Mouse (Mus musculus) kidney, postnatal 4 days (tissue): ENCODE data around the gene 1190007I07Rik.

Source experiments
- DNase-seq, 2 experiments: peaks; one replicate each; pipeline ENCODE4 v3.0.0; 2021; ENCODE audit warnings: mixed read lengths in 2 of 2

Gene 1190007I07Rik

DNA sequence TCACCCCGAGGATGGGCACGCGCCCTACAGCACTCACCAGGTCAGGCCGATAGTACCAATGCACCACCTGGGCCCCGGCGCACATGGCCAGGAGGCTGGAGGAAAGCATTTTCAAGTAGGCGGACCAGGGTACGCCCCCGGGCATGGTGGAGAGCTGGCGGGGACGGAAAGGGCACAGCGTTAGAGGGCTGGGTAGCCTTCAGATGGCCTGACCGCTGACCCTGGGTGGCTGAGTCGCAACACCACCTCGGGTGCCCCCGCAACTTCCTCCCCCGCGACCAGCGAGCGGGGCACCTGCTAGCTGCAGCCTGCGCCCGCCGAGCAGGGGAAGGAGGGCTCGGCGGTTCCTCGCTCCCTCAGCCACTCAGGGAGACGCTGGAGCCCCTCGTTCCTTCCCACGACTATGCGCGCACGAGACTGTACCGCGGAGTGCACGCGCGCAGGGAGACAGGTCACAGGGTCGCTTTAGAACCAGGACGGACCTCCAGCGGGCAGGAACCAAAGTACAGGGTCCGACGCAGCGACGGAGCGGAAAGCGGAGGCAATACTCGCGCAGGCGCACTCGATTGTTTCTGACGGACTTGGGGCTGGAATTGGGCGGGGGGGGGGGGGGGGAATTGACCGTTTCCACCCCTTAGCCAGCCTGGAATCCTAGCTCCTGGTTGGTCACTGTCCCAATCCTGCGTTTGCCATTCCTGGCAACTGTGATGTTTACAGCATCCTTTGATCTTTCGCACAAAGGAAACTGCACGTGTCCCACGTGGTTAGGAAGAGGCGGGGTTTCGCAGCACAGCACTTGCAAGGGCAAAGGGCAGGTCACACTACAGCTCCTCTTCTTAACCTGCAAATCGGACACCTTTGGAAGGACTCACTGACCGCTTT is at the start of gene 1190007I07Rik:
Gene 1190007I07Rik (minus strand): TSS at position 558 of the 882 bp plus-strand sequence.
- peak; percentile 94 to 96 for DNase-seq

DNA sequence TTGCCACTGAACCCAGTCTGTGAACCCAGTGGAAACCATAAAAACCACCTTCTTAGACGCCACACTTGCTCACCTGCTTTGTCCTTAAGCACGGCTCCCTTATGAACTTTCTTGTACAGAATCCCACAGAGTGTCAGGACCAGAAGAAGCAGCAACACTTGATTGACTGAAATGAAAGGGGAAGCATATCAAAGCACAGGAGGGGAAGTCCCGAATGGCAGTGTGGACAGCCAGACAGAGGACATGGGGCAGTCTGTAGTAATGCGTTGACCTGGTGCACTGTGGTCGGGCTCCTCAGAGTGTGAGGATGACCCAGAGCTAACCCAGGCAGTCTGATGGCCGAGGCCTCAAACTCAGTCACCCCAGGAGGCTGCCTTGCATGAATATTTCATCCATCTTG is 47.2 kb upstream of the 1190007I07Rik start:
- DNase-seq, result no peak

DNA sequence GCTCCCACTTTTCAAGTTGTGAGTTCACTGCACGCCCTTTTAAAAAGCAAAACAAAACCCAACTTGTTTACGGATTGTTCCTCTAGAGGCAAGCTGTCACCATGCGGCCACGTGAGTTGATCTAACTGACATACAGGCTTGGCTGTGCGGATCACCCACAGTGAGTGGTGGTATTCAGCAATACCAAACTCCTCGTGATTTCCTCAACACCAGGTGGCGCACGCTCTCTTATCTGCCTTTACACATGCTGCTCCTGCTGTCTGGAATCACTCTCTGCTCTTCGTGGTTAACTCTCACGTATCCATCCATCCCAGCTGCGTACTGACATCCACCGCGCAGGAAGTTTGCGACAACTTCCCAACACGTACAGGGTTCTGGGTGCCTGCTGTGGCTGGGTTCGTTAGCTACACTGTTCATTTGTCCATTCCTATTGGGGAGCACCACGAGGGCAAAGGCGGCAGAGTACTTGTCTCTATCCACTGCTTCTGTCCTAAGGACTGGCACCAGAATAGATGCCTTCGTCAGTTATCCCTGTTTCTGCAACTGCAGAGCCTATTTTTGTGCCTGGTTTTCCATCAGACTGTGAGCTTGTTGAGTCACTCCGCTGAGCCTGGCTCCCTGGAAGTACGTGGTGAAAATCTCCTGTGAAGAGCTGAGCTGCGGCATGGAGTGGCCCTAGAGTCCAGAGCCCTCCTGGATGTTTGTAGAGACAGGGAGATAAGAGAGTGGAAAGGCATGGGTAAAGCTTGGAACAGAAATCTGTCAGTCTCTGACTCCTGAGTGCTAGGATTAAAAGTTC is 43.6 kb upstream of the 1190007I07Rik start:
- DNase-seq, result peak; percentile 92 to 93

DNA sequence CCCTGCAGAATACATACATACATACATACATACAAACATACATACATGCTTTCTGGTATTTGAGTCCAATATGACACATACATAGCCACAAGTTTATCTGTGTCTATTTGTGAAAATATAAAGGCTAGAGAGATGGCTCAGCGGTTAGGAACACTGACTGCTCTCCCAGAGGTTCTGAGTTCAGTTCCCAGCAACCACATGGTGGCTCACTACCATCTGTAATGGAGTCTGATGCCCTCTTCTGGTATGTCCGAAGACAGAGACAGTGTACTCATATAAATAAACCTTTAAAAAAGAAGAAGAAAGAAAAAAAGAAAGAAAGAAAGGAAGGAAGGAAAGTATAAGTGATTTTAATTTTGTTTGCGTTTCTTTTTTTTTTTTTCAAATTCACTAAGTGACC is 42.9 kb upstream of the 1190007I07Rik start:
- no peak for DNase-seq

DNA sequence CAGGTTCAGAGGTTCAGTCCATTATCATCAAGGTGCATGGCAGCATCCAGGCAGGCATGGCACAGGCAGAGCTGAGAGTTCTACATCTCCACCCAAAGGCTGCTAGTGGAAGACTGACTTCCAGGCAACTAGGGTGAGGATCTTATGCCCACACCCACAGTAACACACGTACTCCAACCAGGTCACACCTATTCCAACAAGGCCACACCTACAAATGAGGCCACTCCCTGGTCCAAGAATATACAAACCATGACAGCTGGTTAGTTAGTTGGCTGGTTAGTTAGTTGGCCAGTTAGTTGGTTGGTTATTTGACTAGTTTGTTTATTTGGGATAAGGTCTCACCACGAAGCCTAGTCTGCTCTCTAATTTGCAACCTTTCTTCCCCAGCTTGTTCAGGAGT is 40.3 kb upstream of the 1190007I07Rik start:
- DNase-seq, result no peak

DNA sequence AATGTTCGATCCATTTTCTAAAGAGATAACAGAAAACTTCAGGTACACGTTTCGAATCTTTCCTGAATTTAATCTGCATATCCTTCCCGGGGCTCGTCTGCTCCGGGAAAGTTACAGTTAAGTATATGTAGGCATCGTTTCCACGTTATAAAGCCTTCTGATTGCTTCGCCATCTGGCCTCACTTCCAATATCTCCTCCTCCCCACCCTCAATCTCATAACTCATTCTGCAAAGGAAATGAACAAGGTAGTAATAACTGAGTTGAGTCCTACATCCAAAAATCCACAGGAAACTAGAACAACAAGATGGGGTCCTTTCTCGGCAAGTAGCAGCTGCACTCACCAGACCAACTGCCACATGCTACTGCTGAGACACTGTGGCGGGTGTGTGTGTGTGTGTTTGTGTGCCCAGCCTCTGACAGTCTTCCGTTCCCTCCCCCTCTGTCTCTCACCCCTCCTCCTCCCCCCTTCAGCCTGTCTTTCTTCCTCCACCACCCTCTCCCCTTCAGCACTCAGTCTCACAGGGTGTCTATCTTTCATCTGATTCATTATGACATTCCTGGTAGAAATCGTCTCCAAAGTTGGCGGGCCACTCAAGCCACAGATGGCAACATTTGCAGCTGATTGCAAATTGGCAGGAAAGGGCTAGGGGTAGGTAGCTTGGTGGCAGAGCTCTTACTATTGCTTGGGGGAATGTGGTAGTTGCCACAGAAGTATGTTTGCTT is 39.4 kb upstream of the 1190007I07Rik start:
- no peak for DNase-seq

DNA sequence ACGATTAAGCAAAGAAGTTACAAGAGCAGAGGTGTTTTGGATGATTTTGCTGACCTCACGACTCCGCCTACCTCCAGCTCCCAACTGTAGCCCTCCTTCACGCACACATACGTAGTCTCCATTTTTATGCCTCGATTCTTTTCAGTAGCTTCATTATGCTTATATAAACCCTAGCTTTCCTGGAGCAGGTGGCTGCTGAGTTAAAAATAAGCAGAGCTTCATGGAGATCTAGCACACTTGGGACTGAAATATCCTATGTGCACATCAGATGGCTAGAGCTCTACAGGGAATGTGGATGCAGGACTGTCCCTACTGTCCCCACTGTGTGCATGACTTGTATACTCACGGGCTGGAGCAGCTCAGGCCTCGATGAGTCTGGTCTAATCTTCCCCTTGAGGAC is 38.8 kb upstream of the 1190007I07Rik start:
- DNase-seq, result no peak

DNA sequence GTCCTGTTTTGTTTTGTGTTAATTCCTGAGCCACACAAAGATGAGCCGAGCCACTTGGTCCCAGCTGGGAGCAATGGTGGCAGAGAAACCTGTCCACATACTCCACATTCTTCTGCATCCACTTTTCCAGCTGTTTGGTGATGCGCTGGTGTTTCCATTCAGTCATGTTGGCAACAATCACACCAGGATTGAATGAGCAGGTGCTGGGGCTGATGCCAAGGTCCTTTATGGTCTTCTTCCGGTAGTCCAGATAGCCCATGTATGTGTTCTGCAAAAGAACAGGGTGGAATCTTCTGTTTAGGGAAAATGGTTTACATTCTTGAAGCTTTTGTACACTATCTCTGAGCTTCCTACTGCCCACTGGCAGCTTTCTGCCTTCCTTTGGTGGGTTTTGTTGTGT is 31.6 kb upstream of the 1190007I07Rik start:
- DNase-seq, result no peak

DNA sequence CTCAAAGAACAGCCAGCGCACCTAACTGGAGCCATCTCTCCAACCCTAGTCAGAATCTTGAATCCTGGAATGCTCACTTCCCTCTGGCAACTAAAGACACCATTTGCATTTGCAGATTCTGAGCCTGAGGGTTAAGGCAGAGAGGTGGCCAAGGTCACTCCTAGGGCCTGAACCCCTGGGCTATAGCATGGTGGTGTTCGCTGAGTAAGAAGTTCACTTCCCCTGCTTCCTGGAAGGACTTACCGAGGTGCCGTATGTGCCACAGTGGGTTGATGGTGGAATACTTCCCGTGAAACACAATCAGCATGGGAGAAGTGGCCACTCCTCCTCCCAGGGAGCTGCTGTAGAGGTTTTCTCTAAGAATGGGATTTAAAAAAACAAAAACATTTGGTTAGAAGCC is 29.6 kb upstream of the 1190007I07Rik start:
- no peak for DNase-seq

DNA sequence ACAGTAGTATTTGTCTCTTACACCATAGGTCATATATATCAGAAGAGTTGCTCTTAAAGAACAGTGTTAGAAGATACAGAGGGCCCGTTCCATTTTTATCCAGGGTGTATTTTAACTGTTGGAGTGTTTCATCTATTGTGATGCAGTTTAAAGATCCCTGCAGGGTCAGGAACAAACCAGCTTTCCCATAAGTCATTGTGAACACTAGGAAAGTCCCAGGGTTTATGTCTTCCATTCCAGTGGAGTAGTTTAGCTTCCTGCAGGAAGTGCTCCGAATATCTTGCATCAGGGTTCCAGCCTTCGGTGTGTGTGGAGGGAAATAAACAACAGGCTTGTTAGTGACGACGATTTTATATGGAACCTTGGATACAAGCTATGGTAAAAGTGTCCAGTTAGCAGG is 28.2 kb upstream of the 1190007I07Rik start:
- no peak for DNase-seq

DNA sequence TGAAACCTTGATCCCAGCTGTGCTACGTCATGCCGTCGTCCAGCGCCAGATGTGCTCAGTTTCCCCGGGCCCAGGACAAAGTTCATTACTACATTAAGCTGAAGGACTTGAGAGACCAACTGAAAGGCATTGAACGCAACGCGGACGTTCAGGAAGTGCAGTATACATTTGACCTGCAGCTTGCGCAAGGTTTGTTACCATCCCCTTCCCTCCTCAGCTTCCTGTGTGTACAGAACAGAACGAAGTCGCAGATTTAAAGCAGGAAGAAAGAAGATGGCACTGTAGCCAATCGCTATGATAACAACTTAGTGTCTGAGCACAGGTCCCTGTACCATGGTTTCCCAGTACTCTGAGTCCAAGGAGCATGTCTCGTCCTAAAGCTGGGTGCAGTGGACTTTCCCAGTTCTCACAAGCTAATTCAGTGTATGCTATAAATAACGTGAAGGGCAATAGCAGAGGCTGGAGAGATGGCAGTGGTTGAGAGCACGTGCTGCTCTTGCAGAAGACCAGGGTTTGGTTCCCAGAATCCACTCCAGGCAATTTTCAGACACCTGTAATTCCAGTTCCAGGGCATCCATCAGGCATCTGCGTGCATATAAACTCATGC is 24.3 kb upstream of the 1190007I07Rik start:
- no peak for DNase-seq

DNA sequence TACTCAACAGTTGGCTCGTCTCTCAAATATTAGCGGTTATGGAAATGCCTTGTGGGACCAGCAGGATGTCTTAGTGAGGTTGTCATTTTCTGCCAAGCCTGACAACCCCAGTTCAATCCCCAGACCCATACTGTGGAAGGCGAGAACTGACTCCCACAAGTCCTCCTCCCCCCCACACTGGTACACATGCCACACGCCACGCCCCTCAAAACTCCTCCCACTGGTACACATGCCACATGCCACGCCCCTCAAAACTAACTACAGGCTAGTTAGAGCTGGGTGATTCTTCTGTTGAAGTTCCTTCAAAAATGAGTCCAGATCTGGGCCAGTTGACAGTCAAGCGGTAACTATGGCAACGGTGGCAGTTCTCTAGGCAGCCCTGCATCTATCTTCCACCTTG is 23.1 kb upstream of the 1190007I07Rik start:
- no peak for DNase-seq

DNA sequence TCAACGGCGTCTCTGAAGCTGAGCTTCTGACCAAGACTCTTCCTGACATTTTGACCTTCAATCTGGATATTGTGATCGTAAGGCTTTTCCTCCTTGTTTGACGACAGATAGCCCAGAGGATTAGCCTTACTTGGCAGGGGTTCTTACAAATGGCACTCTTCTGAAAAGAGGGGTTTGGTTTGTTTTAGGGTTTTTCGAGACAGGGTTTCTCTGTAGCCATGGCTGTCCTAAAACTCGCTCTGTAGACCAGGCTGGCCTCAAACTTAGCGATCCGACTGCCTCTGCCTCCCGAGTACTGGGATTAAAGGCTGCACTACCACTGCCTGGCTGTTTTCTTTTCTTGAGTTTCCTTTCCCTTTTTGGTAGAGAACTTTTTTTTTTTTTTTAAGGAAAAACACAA is 18.5 kb upstream of the 1190007I07Rik start:
- no peak for DNase-seq

DNA sequence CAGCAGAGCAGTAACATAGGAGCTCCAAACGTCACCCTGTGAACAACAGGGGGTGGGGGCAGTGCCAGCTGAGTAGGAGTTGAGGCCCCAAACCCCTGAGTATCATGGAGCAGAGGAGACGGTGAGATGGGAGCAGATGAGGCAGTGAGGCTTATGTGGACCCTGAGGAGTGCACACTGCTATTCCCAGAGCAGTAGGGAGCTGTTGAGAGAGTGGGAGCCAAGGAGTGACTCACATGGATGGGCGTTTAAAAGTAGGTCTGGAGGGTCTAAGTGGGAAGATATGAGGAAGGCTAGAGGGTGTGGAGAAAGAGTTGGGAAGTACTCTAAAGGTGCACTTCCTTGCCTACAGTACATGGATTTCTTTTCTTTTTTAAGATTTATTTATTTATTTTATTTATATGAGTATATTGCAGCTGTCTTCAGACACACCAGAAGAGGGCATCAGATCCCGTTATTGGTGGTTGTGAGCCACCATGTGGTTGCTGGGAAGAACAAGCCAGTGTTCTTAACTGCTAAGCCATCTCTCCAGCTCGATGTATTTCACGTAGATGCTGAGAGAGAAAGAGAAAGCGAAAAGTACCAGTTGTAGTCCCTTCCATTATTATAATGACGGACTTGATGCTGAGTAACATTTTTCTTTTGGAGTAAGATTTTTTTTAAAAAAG is 16.1 kb upstream of the 1190007I07Rik start:
- DNase-seq, result no peak

DNA sequence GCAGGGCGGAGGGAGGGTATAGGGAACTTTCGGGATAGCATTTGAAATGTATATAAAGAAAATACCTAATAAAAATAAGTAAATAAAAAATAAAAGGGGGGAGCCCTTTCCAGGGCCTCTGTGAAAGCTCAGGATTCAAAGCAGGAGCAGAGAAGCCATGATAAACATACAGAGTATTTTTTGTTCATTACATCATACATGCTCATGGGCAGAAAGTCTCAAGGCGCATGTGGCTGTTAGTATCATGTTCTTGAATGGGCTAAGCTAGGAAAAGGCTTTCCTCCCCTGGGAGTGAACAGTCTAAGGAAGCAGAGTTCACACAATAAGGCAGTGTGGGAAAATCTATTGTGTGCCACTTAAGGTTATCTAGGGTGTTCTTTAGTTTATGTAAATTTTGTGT is 13.3 kb upstream of the 1190007I07Rik start:
- DNase-seq, result no peak

DNA sequence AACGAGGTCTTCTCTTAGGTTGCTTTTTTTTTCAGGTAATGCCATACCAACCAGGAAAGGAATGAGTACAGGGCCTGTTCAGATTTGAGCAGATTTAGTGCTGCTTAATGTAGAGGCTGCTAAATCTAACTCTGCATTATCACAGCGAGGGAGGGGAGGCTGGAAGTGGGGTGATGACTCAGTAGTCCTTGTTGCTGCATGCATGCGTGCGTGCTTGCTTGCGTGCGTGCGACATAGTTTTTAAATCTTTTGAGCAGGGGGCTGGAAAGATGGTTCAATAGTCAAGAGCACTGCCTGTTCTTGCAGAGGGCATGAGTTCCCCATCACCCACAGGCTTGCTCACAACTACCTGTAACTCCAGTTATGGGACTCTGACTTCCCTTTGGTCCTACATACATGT is 11.3 kb upstream of the 1190007I07Rik start:
- DNase-seq, result no peak

DNA sequence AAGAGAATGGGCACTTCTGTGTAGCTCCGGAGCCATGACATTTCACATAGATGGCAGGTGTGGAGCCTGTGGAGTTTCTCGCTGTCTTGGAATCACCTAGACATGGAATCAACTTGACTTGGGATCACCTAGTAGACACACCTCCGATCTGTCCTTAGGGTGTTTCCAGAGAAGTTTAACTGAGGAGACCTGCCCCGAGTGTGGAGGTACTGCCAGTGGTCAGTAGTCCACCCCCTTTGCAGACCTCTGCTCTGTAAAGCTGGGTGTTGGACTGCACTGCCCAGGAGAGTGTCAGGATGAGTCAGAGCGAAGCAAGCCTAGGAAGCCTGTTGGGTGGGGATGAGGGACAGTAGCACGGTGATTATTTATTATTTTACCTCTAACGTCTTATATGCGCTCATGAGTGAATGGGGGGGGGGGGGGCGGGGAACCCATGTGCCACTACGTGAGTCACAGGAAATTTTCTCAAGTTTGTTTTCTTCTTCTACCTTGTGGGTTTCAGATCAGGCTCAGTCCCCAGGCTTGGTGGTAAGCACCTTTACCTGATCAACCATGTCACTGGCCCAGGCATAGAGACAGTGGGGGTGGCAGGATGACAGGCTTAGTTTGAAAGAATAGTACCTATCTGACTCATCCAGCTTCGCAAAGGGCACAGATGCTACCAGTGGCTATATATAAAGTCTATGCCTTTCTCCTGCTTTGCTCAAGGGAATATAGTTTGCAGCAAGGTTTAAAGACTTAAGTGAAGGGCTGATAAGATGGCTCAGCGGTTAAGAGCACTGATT is 9.7 kb upstream of the 1190007I07Rik start:
- no peak for DNase-seq

DNA sequence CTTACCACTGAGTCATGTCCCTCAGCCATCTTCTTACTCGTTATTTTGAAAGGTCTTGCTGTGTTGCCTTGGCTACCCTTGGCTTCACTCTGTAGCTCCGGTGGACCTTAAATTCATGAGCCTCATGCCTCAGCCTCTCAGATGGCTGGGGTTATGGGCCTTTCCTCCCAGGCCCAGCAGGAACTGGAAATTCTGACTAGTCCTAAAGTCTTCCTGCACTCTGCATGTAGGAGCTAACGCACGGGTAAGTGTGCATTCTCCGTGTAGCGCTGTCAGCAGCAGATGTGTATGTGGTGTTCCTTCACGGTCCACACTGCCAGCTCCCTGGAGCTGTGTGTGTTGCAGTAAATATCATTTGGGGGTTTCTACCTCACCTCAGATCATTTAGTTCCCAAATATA is 8.1 kb upstream of the 1190007I07Rik start:
- DNase-seq, result no peak

DNA sequence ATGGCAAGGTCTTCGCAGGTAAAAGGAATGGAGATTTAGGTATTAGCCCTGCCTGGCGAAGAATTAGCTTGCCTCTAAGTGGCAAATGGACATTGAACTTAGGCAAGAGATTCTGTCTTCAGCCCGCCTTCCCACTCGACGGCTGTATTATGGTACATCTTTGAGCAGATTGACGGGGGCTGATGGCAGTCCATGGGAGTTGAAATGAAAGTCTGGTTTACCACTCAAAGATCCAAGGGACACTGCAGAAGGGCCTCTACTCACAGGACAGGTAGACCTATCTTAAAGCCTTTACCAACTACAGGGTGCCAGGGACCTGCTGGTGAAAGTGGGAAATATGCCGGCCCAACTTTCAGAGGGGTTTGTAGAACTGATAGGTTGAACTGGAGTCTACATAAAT is 7.5 kb upstream of the 1190007I07Rik start:
- peak in 1 of 2 experiments; percentile 12 for DNase-seq

DNA sequence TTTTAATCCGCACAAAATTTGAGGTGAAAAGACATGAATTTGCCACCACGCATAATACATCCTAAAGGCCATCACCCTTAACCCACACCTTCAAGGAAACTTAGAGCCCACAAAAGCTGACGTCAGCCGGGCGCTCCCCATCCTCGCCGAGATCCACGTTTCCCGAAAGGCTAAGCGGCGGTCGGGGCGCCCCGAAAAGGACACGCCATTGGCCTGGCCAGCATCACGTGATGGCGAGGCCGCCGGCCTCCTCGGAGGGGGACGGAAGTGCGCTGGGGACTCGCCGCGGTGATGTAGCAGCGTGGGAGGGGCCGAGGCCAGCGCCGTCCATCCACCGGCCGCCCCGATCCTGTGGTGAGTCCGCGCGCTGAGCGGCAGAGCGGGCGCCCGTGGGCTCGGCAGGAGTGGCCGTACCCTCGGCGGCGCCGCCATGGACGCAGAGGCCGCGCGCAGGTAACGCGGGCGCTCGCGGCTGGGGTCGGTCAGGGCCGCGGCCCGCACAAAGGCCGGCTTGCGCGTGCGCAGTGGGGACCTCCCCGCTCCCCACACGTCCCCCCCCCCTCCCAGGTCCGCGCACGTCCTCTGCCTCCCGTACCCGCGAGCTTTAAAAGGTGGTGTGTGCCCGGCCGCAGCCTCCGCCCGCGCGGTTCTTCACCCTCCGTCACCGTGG is 6.7 kb upstream of the 1190007I07Rik start, which contains the start of gene Tdg:
Gene Tdg (plus strand): TSS at position 243 of the 670 bp plus-strand sequence.
- DNase-seq, result peak; percentile 92 to 96

DNA sequence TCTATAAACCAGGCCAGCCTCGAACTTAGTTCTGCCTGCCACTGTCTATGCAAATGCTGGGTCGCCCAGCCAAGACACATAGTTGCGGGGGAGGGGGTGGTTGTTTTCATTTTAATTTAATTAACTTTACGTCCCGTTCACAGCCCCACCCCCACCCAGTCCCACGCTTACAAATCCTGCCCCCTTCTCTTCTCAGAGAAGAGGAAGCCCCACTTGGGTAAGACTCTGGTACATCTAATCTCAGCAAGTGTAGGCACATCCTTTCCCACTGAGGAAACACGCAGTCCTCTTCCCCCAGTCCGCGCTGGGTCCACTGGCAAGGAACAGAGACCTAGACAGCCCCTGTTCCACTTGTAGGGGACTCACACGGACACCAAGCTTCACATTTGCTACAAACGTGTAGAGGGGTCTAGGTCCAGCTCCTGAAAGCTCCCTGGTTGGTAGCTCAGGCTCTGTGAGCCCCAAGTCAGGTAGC is 6.1 kb upstream of the 1190007I07Rik start:
- peak in 1 of 2 experiments; percentile 18 for DNase-seq
